In the genomic region with DNA sequence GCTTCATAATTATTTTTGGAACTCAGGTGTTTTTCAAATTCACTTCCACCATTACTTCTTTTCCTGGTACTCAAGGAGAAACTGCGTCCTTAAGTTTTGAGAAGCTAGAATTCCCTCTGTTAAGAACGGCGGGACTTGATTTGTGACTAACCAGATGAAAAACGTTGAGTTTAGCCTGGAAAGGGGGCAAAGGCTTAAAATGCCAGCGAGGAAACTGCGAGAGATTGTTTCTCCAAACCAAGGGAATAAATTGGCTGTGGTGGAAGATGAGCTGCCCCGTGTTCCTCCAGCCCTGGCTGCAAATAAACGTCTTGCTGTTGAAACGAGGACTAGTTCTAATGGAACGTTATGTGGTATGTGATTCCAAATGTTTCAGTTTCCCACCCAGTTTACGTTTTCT, we compare ENCODE assay signal across 9 mouse cellular contexts. TPM values are rescaled to one million over a fixed set of nuclear protein-coding genes. Genes with fewer than 3 reads are reported as not detected.
DNase-seq lines count a peak whose midpoint lies in the region; ATAC-seq and TF ChIP-seq lines count a peak whose summit lies in the region.
"Had no signal": no experiment of that assay in that cellular context is flagged by ENCODE, and none has a peak within 500 bp of the region (broad histone marks: within the 10 kb centered on the region; RNA-seq: fewer than 3 reads in every experiment).

No protein-coding gene starts in this region.

- peak overlapping the region; percentile 97 for H3K9ac ChIP-seq in heart, embryonic 14.5 days (ENCODE audit: low read length)
- H3K9ac ChIP-seq in ES-E14 (ENCODE audit: insufficient read depth, low read depth, low read length, poor library complexity, severe bottlenecking), result peak overlapping the region; percentile 65; the same call in 1 of the 2 replicates
- peak overlapping the region; percentile 97 for H3K9ac ChIP-seq in forebrain, postnatal 0 days
- peak overlapping the region; percentile 65 for H3K9ac ChIP-seq in midbrain, embryonic 11.5 days (ENCODE audit: low read length)

- in situ Hi-C loops in ES-E14 (cut with MboI; ENCODE audit: low sequenced_read_pairs in 2 of 2, unreplicated experiment in 2 of 2), result no loop called here

- H3K27ac ChIP-seq in heart, embryonic 14.5 days (replicated peaks in 1 of 2; ENCODE audit: control insufficient read depth in 1 of 2, insufficient read depth in 1 of 2, low read depth in 2 of 2, low read length in 2 of 2), result no peak overlapping the region
- no peak overlapping the region for H3K27ac ChIP-seq in ES-E14 (ENCODE audit: insufficient read depth, low read depth, low read length, poor library complexity, severe bottlenecking)
- no peak overlapping the region for H3K27ac ChIP-seq in forebrain, postnatal 0 days (ENCODE audit: low read depth, low read length)
- H3K27ac ChIP-seq in midbrain, embryonic 11.5 days (ENCODE audit: low read depth, low read length), result no peak overlapping the region

- DNase-seq in heart, adult 11 months, result no peak
- DNase-seq in ES-E14 (ENCODE audit: low read depth, low spot score), result no peak
- DNase-seq in forebrain, postnatal 0 days, result no peak
- peak; percentile 89 for DNase-seq in midbrain, embryonic 11.5 days (ENCODE audit: low spot score, missing footprints)
- no peak for DNase-seq in retina, embryonic 14.5 days (ENCODE audit: low spot score)
- DNase-seq in urinary bladder, adult 2 months (ENCODE audit: low spot score), result no peak
- DNase-seq in B cell, adult 2 months, result no peak

- TF ChIP-seq CTCF in forebrain, postnatal 0 days (IDR thresholded peaks at IDR 0.05; ENCODE audit: low read depth), result no peak

- H3K36me3 ChIP-seq in heart, embryonic 14.5 days (ENCODE audit: control insufficient read depth, insufficient read depth, low read length), result peaks cover 41% of the 10 kb centered on the region
- H3K36me3 ChIP-seq in ES-E14 (ENCODE audit: control insufficient read depth, insufficient read depth, low read length, poor library complexity, severe bottlenecking), result peaks cover 14% of the 10 kb centered on the region
- H3K36me3 ChIP-seq in forebrain, postnatal 0 days (ENCODE audit: insufficient read depth), result peaks cover 20% of the 10 kb centered on the region
- H3K36me3 ChIP-seq in midbrain, embryonic 11.5 days (ENCODE audit: control insufficient read depth, insufficient read depth, low read length), result peaks cover 13% of the 10 kb centered on the region

- H3K27me3 ChIP-seq in heart, embryonic 14.5 days (ENCODE audit: control insufficient read depth, insufficient read depth, low read length), result no peaks in the 10 kb centered on the region
- H3K27me3 ChIP-seq in forebrain, postnatal 0 days (ENCODE audit: insufficient read depth, low read length), result no peaks in the 10 kb centered on the region
- H3K27me3 ChIP-seq in midbrain, embryonic 11.5 days (ENCODE audit: control insufficient read depth, insufficient read depth, low read length), result no peaks in the 10 kb centered on the region

- ATAC-seq in heart, embryonic 14.5 days (ENCODE audit: insufficient number of reproducible peaks, insufficient read depth, low FRiP score, low read depth), result no peak
- ATAC-seq in forebrain, postnatal 0 days, result no peak
- ATAC-seq in midbrain, embryonic 11.5 days (ENCODE audit: low FRiP score), result no peak

- 5% methylated on average over 11 of the region's 11 CpGs for WGBS in heart, embryonic 14.5 days
- WGBS in forebrain, postnatal 0 days, result 8% methylated on average over 11 of the region's 11 CpGs
- 10% methylated on average over 11 of the region's 11 CpGs for WGBS in midbrain, embryonic 11.5 days

- peak overlapping the region; percentile 49 to 100 for H3K4me3 ChIP-seq in heart, embryonic 14.5 days (ENCODE audit: control insufficient read depth in 1 of 2, insufficient read depth in 1 of 2, low read depth in 1 of 2, low read length in 2 of 2)
- H3K4me3 ChIP-seq in ES-E14 (ENCODE audit: insufficient read depth in 1 of 2, low read depth in 1 of 2, low read length in 2 of 2, poor library complexity in 1 of 2, severe bottlenecking in 1 of 2), result peak overlapping the region; percentile 94 to 98
- peak overlapping the region; percentile 95 for H3K4me3 ChIP-seq in forebrain, postnatal 0 days (ENCODE audit: low read depth, low read length)
- peak overlapping the region; percentile 74 for H3K4me3 ChIP-seq in midbrain, embryonic 11.5 days (ENCODE audit: low read depth, low read length)

- H3K4me1 ChIP-seq in heart, embryonic 14.5 days (ENCODE audit: control insufficient read depth in 2 of 2, insufficient read depth in 2 of 2, low read length in 2 of 2), result peaks cover 0 to 8% of the 10 kb centered on the region in 2 experiments; a peak in 2 of 4 replicates
- H3K4me1 ChIP-seq in ES-E14 (ENCODE audit: control insufficient read depth in 2 of 2, insufficient read depth in 2 of 2, low read length in 2 of 2, poor library complexity in 1 of 2), result peaks cover 0 to 3% of the 10 kb centered on the region in 2 experiments; a peak in 1 of 4 replicates
- peaks cover 16% of the 10 kb centered on the region for H3K4me1 ChIP-seq in forebrain, postnatal 0 days (ENCODE audit: insufficient read depth)
- H3K4me1 ChIP-seq in midbrain, embryonic 11.5 days (ENCODE audit: control insufficient read depth, insufficient read depth, low read length), result peaks cover 14% of the 10 kb centered on the region

- H3K9me3 ChIP-seq in heart, embryonic 14.5 days (ENCODE audit: control insufficient read depth, low read length), result no peaks in the 10 kb centered on the region
- no peaks in the 10 kb centered on the region for H3K9me3 ChIP-seq in ES-E14 (ENCODE audit: control insufficient read depth, insufficient read depth, low read depth, low read length)
- H3K9me3 ChIP-seq in forebrain, postnatal 0 days (ENCODE audit: low read length), result no peaks in the 10 kb centered on the region
- H3K9me3 ChIP-seq in midbrain, embryonic 11.5 days (ENCODE audit: control insufficient read depth, low read length), result no peaks in the 10 kb centered on the region

- peak overlapping the region; percentile 94 for H3K4me2 ChIP-seq in heart, embryonic 14.5 days (ENCODE audit: low read length)
- H3K4me2 ChIP-seq in forebrain, postnatal 0 days (ENCODE audit: low read depth), result peak overlapping the region; percentile 70
- H3K4me2 ChIP-seq in midbrain, embryonic 11.5 days, result peak overlapping the region; percentile 91

TF ChIP-seq in ES-E14, 5 proteins besides CTCF, POLR2A, EP300 and RAD21:
- TF ChIP-seq MAFK (IDR thresholded peaks at IDR 0.05; ENCODE audit: insufficient read depth, low read depth, low read length) (no peak), ZC3H11A (IDR thresholded peaks at IDR 0.05; ENCODE audit: borderline replicate concordance, low read depth, low read length) (no peak)

RNA-seq across cellular contexts. Expression of a gene that starts 1.0 kb away (rescaled TPM):
- polyA plus RNA-seq in heart, embryonic 14.5 days (2014; fragmentation: Nextera tagmentation; extraction: Ambion mirVana), result 11.7 and 13.0 TPM in 2 replicates
- total RNA-seq in ES-E14 (2012; rRNA removed), result 18.3 and 20.0 TPM in 2 replicates
- 9.6 and 9.8 TPM in 2 replicates for total RNA-seq in forebrain, postnatal 0 days (2014; rRNA removed)
- 5.0 and 6.4 TPM in 2 replicates for polyA plus RNA-seq in forebrain, postnatal 0 days (2015; fragmentation: Nextera tagmentation; extraction: Ambion mirVana)
- 20.6 and 24.0 TPM in 2 replicates for polyA plus RNA-seq in midbrain, embryonic 11.5 days (2014; fragmentation: Nextera tagmentation; extraction: Ambion mirVana)
- 4.7 and 5.1 TPM in 2 replicates for polyA plus RNA-seq in urinary bladder, adult 2 months (2012; rRNA removed)

RNA-seq across cellular contexts. Expression of a gene that starts 1.2 kb away (rescaled TPM):
- 102 and 114 TPM in 2 replicates for polyA plus RNA-seq in heart, embryonic 14.5 days (2014; fragmentation: Nextera tagmentation; extraction: Ambion mirVana)
- total RNA-seq in ES-E14 (2012; rRNA removed), result 32.7 and 42.0 TPM in 2 replicates
- total RNA-seq in forebrain, postnatal 0 days (2014; rRNA removed), result 79.8 and 93.2 TPM in 2 replicates
- 123 and 128 TPM in 2 replicates for polyA plus RNA-seq in forebrain, postnatal 0 days (2015; fragmentation: Nextera tagmentation; extraction: Ambion mirVana)
- polyA plus RNA-seq in midbrain, embryonic 11.5 days (2014; fragmentation: Nextera tagmentation; extraction: Ambion mirVana), result 71.4 and 73.7 TPM in 2 replicates
- polyA plus RNA-seq in urinary bladder, adult 2 months (2012; rRNA removed), result 29.6 and 35.3 TPM in 2 replicates

RNA-seq across cellular contexts. Expression of a gene that starts 26.5 kb away (rescaled TPM):
- polyA plus RNA-seq in heart, embryonic 14.5 days (2014; fragmentation: Nextera tagmentation; extraction: Ambion mirVana), result 0.38 TPM in 1 of 2 replicates, not detected in the other
- total RNA-seq in ES-E14 (2012; rRNA removed), result not detected in 2 replicates
- total RNA-seq in forebrain, postnatal 0 days (2014; rRNA removed), result not detected in 2 replicates
- polyA plus RNA-seq in forebrain, postnatal 0 days (2015; fragmentation: Nextera tagmentation; extraction: Ambion mirVana), result not detected in 2 replicates
- polyA plus RNA-seq in midbrain, embryonic 11.5 days (2014; fragmentation: Nextera tagmentation; extraction: Ambion mirVana), result not detected in 2 replicates
- not detected in 2 replicates for polyA plus RNA-seq in urinary bladder, adult 2 months (2012; rRNA removed)
- total RNA-seq: left cerebral cortex, adult 8-10 months had no signal
